Mouse (Mus musculus) brain, embryonic 14.5 days (tissue): Measurements from ENCODE around the gene Klra1.

Experiments used
- CTCF ChIP-seq: fragments of 200-500 bp; IDR thresholded peaks from 2 replicates; pipeline ENCODE4 v1.5.1; 2012; ENCODE audit warnings: inconsistent platforms, mild to moderate bottlenecking, moderate library complexity, borderline replicate concordance; ENCODE audit not compliant: insufficient read depth, insufficient read length; ENCODE audit errors: extremely low read depth
- POLR2A ChIP-seq: fragments of 200-500 bp; IDR thresholded peaks from 2 replicates; pipeline ENCODE4 v1.6.1; 2012; ENCODE audit warnings: mild to moderate bottlenecking, inconsistent platforms, borderline replicate concordance; ENCODE audit not compliant: poor library complexity, insufficient read depth, insufficient read length, severe bottlenecking; ENCODE audit errors: extremely low read depth

GRCm38 (mm10) chr6:130404882-130405281, 18.2 kb upstream of the Klra1 start:
- no peak for TF ChIP-seq POLR2A
- no peak for TF ChIP-seq CTCF
